8 mouse cellular contexts compared by ENCODE assay signal in the genomic region with DNA sequence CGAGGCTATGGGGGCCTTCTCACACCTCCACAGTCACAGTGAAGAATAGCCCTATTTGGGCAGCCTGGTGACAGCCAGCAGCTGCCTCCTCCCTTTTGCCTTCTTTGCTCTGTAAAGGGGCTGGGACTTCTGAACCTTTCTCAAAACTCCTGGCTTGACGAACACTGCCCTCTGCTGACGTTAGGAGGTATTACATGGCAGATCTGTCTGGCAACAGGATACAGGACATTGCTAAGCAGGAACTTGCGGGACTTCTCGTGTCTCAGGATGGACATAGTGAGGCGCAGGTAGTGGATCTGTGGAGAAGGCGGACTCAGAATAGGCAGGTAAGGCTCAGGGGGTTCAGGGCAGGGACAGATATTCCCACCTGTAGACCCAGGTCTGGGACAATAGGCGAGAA. TPM values are rescaled to one million over a fixed set of nuclear protein-coding genes. Genes with fewer than 3 reads are reported as not detected.
DNase-seq lines count a peak whose midpoint lies in the region; ATAC-seq lines count a peak whose summit lies in the region.

No protein-coding gene starts in this region.

- H3K27ac ChIP-seq in forebrain, embryonic 16.5 days (ENCODE audit: low read length) = no peak overlapping the region
- no peak overlapping the region for H3K27ac ChIP-seq in hindbrain, embryonic 11.5 days (ENCODE audit: low read depth, low read length)

- H3K4me1 ChIP-seq in forebrain, embryonic 16.5 days (replicated peaks; ENCODE audit: control insufficient read depth, insufficient read depth, low read length) = no peaks in the 10 kb centered on the region
- no peaks in the 10 kb centered on the region for H3K4me1 ChIP-seq in hindbrain, embryonic 11.5 days (replicated peaks; ENCODE audit: control insufficient read depth, insufficient read depth, low read length)

- H3K27me3 ChIP-seq in forebrain, embryonic 16.5 days (replicated peaks; ENCODE audit: control insufficient read depth, insufficient read depth, low read length) = no peaks in the 10 kb centered on the region
- H3K27me3 ChIP-seq in hindbrain, embryonic 11.5 days (ENCODE audit: control insufficient read depth, insufficient read depth, low read length) = no peaks in the 10 kb centered on the region

- no peak overlapping the region for H3K4me3 ChIP-seq in forebrain, embryonic 16.5 days (replicated peaks; ENCODE audit: low read length)
- H3K4me3 ChIP-seq in hindbrain, embryonic 11.5 days (ENCODE audit: low read depth, low read length) = no peak overlapping the region

- 17% methylated on average over 8 of the region's 8 CpGs for WGBS in forebrain, embryonic 16.5 days
- 24% methylated on average over 8 of the region's 8 CpGs for WGBS in hindbrain, embryonic 11.5 days

- H3K9ac ChIP-seq in forebrain, embryonic 16.5 days (replicated peaks; ENCODE audit: low read depth, low read length) = no peak overlapping the region
- no peak overlapping the region for H3K9ac ChIP-seq in hindbrain, embryonic 11.5 days (ENCODE audit: low read depth, low read length)

- peak; percentile 90 for DNase-seq in ES-CJ7 (ENCODE audit: low read depth, low spot score)
- DNase-seq in cerebellum, adult 11-12 months = peak; percentile 88
- peak; percentile 90 for DNase-seq in hindbrain, embryonic 11.5 days (ENCODE audit: low spot score)
- DNase-seq in layer of hippocampus, postnatal 10 days (ENCODE audit: low spot score in 2 of 2) = peak; percentile 90 to 91
- DNase-seq in lung, postnatal 10 days = peak; percentile 91
- DNase-seq in ovary, postnatal 36 days (ENCODE audit: low spot score) = peak; percentile 71
- peak; percentile 82 for DNase-seq in thymus, postnatal 14 days

- no peak overlapping the region for H3K4me2 ChIP-seq in forebrain, embryonic 16.5 days (ENCODE audit: low read length)
- no peak overlapping the region for H3K4me2 ChIP-seq in hindbrain, embryonic 11.5 days (replicated peaks; ENCODE audit: low read depth, low read length)

- no peaks in the 10 kb centered on the region for H3K9me3 ChIP-seq in forebrain, embryonic 16.5 days (ENCODE audit: control insufficient read depth, low read length)
- no peaks in the 10 kb centered on the region for H3K9me3 ChIP-seq in hindbrain, embryonic 11.5 days (ENCODE audit: control insufficient read depth, low read length)

- ATAC-seq in forebrain, embryonic 16.5 days = peak; percentile 44; the same call in 1 of the 2 replicates
- no peak for ATAC-seq in hindbrain, embryonic 11.5 days (ENCODE audit: low FRiP score)

- H3K36me3 ChIP-seq in forebrain, embryonic 16.5 days (ENCODE audit: control insufficient read depth, insufficient read depth) = no peaks in the 10 kb centered on the region
- H3K36me3 ChIP-seq in hindbrain, embryonic 11.5 days (ENCODE audit: control insufficient read depth, insufficient read depth, low read length) = no peaks in the 10 kb centered on the region

RNA-seq across cellular contexts. Expression of a gene that starts 12.3 kb away (rescaled TPM):
- not detected in 2 replicates for polyA plus RNA-seq in forebrain, embryonic 16.5 days (2015; fragmentation: Nextera tagmentation; extraction: Ambion mirVana)
- polyA plus RNA-seq in hindbrain, embryonic 11.5 days (2014; fragmentation: Nextera tagmentation; extraction: Ambion mirVana) = 0.25 TPM in 2 replicates
- not detected for total RNA-seq in layer of hippocampus, postnatal 10 days (2021)

RNA-seq across cellular contexts. Expression of a gene that starts 14.9 kb away (rescaled TPM):
- 2.5 and 3.4 TPM in 2 replicates for polyA plus RNA-seq in forebrain, embryonic 16.5 days (2015; fragmentation: Nextera tagmentation; extraction: Ambion mirVana)
- 1.6 and 1.8 TPM in 2 replicates for polyA plus RNA-seq in hindbrain, embryonic 11.5 days (2014; fragmentation: Nextera tagmentation; extraction: Ambion mirVana)
- 1 to 10 TPM; 2.0 to 2.1 TPM for total RNA-seq in layer of hippocampus, postnatal 10 days (2021)

RNA-seq across cellular contexts. Expression of a gene that starts 15.2 kb away (rescaled TPM):
- 44.5 and 53.1 TPM in 2 replicates for polyA plus RNA-seq in forebrain, embryonic 16.5 days (2015; fragmentation: Nextera tagmentation; extraction: Ambion mirVana)
- polyA plus RNA-seq in hindbrain, embryonic 11.5 days (2014; fragmentation: Nextera tagmentation; extraction: Ambion mirVana) = 24.3 and 26.5 TPM in 2 replicates
- total RNA-seq in layer of hippocampus, postnatal 10 days (2021) = 10 to 100 TPM; 82.4 to 90.0 TPM

RNA-seq across cellular contexts. Expression of a gene that starts 18.9 kb away (rescaled TPM):
- 19.6 and 21.2 TPM in 2 replicates for polyA plus RNA-seq in forebrain, embryonic 16.5 days (2015; fragmentation: Nextera tagmentation; extraction: Ambion mirVana)
- 18.9 and 20.4 TPM in 2 replicates for polyA plus RNA-seq in hindbrain, embryonic 11.5 days (2014; fragmentation: Nextera tagmentation; extraction: Ambion mirVana)
- total RNA-seq in layer of hippocampus, postnatal 10 days (2021) = 10 to 100 TPM; 16.0 to 18.3 TPM

RNA-seq across cellular contexts. Expression of a gene that starts 26.5 kb away (rescaled TPM):
- polyA plus RNA-seq in forebrain, embryonic 16.5 days (2015; fragmentation: Nextera tagmentation; extraction: Ambion mirVana) = 41.3 and 46.2 TPM in 2 replicates
- 54.3 and 55.3 TPM in 2 replicates for polyA plus RNA-seq in hindbrain, embryonic 11.5 days (2014; fragmentation: Nextera tagmentation; extraction: Ambion mirVana)
- 10 to 100 TPM; 41.0 to 46.7 TPM for total RNA-seq in layer of hippocampus, postnatal 10 days (2021)
